8 mouse cellular contexts compared by ENCODE assay signal in the genomic region with DNA sequence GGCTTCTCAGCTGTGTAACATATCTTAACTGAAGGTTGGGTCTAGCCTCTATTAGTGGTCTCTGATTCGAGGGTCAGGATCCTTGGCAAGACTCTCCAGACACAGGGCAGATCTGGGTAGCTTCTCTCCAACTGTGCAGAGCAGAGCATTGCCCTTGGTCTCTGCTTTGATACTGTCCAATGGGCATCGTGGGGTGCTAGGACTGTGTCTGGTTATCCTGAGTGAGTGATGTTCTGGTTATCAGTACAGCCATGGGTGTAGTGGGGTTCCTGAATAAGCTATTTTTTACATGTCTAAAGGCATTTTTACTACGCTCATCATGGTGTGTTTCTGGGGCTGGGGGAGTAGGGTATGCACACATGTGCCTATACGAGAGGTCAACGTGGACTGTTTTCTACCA. TPM values are rescaled to one million over a fixed set of nuclear protein-coding genes. Genes with fewer than 3 reads are reported as not detected.
A peak's percentile ranks its signal among the peaks of the same experiment; 100 is the strongest.
DNase-seq lines count a peak whose midpoint lies in the region; ATAC-seq lines count a peak whose summit lies in the region.

No protein-coding gene starts in this region.

- no peak overlapping the region for H3K4me3 ChIP-seq in forebrain, embryonic 12.5 days (replicated peaks)
- no peak overlapping the region for H3K4me3 ChIP-seq in forebrain, embryonic 16.5 days (replicated peaks; ENCODE audit: low read length)
- no peak overlapping the region for H3K4me3 ChIP-seq in kidney, embryonic 16.5 days (ENCODE audit: low read length)
- H3K4me3 ChIP-seq in embryonic facial prominence, embryonic 14.5 days (ENCODE audit: low read depth, low read length) = no peak overlapping the region
- H3K4me3 ChIP-seq in liver, embryonic 16.5 days (ENCODE audit: low read depth, low read length) = peak overlapping the region; percentile 85

- H3K4me2 ChIP-seq in forebrain, embryonic 12.5 days = peak overlapping the region; percentile 67; the same call in 1 of the 2 replicates
- H3K4me2 ChIP-seq in forebrain, embryonic 16.5 days (ENCODE audit: low read length) = no peak overlapping the region
- H3K4me2 ChIP-seq in kidney, embryonic 16.5 days (replicated peaks; ENCODE audit: low read depth, low read length) = peak overlapping the region; percentile 72; the same call in 1 of the 2 replicates
- peak overlapping the region; percentile 69 for H3K4me2 ChIP-seq in embryonic facial prominence, embryonic 14.5 days (ENCODE audit: low read depth, low read length)
- peak overlapping the region; percentile 88 for H3K4me2 ChIP-seq in liver, embryonic 16.5 days (ENCODE audit: low read depth, low read length)

- no peak for ATAC-seq in forebrain, embryonic 12.5 days (ENCODE audit: low FRiP score)
- ATAC-seq in forebrain, embryonic 16.5 days = no peak
- no peak for ATAC-seq in kidney, embryonic 16.5 days (ENCODE audit: low FRiP score, low TSS enrichment)
- ATAC-seq in embryonic facial prominence, embryonic 14.5 days (ENCODE audit: low read depth) = no peak
- ATAC-seq in liver, embryonic 16.5 days (ENCODE audit: low read depth) = peak; percentile 67

- H3K9ac ChIP-seq in forebrain, embryonic 12.5 days = no peak overlapping the region
- no peak overlapping the region for H3K9ac ChIP-seq in forebrain, embryonic 16.5 days (replicated peaks; ENCODE audit: low read depth, low read length)
- peak overlapping the region; percentile 90; the same call in 1 of the 2 replicates for H3K9ac ChIP-seq in kidney, embryonic 16.5 days (replicated peaks; ENCODE audit: low read length)
- peak overlapping the region; percentile 77; the same call in 1 of the 2 replicates for H3K9ac ChIP-seq in embryonic facial prominence, embryonic 14.5 days (ENCODE audit: low read depth, low read length)
- peak overlapping the region; percentile 94 for H3K9ac ChIP-seq in liver, embryonic 16.5 days (ENCODE audit: low read depth, low read length)

- 0 out of 2 replicates have a peak, but pooled peaks cover 4% of the 10 kb centered on the region for H3K36me3 ChIP-seq in forebrain, embryonic 12.5 days (replicated peaks)
- no peaks in the 10 kb centered on the region for H3K36me3 ChIP-seq in forebrain, embryonic 16.5 days (ENCODE audit: control insufficient read depth, insufficient read depth)
- H3K36me3 ChIP-seq in kidney, embryonic 16.5 days (ENCODE audit: insufficient read depth, low read length) = peaks cover 4% of the 10 kb centered on the region; the same call in 1 of the 2 replicates
- peaks cover 13% of the 10 kb centered on the region; the same call in 1 of the 2 replicates for H3K36me3 ChIP-seq in embryonic facial prominence, embryonic 14.5 days (ENCODE audit: control insufficient read depth, insufficient read depth, low read length)
- peaks cover 3% of the 10 kb centered on the region; the same call in 1 of the 2 replicates for H3K36me3 ChIP-seq in liver, embryonic 16.5 days (ENCODE audit: control insufficient read depth, insufficient read depth)

- DNase-seq in kidney, adult 9 months = no peak
- DNase-seq in embryonic facial prominence, embryonic 14.5 days (ENCODE audit: low spot score) = no peak
- no peak for DNase-seq in thymus, postnatal 10 days (ENCODE audit: low spot score in 2 of 2)
- DNase-seq in cerebellum, adult 11 months = no peak

- peaks cover 6% of the 10 kb centered on the region; the same call in 1 of the 2 replicates for H3K4me1 ChIP-seq in forebrain, embryonic 12.5 days
- H3K4me1 ChIP-seq in forebrain, embryonic 16.5 days (replicated peaks; ENCODE audit: control insufficient read depth, insufficient read depth, low read length) = no peaks in the 10 kb centered on the region
- H3K4me1 ChIP-seq in kidney, embryonic 16.5 days (ENCODE audit: insufficient read depth, low read length) = peaks cover 10% of the 10 kb centered on the region
- H3K4me1 ChIP-seq in embryonic facial prominence, embryonic 14.5 days (ENCODE audit: control insufficient read depth, insufficient read depth, low read length) = no peaks in the 10 kb centered on the region; the same call in 1 of the 2 replicates
- H3K4me1 ChIP-seq in liver, embryonic 16.5 days (ENCODE audit: control insufficient read depth, low read depth, low read length) = peaks cover 46% of the 10 kb centered on the region

- H3K9me3 ChIP-seq in forebrain, embryonic 12.5 days = no peaks in the 10 kb centered on the region
- H3K9me3 ChIP-seq in forebrain, embryonic 16.5 days (ENCODE audit: control insufficient read depth, low read length) = no peaks in the 10 kb centered on the region
- H3K9me3 ChIP-seq in kidney, embryonic 16.5 days (ENCODE audit: low read length) = no peaks in the 10 kb centered on the region
- no peaks in the 10 kb centered on the region for H3K9me3 ChIP-seq in embryonic facial prominence, embryonic 14.5 days (ENCODE audit: control insufficient read depth, low read length)
- no peaks in the 10 kb centered on the region for H3K9me3 ChIP-seq in liver, embryonic 16.5 days (replicated peaks; ENCODE audit: control insufficient read depth, low read length)

- H3K27me3 ChIP-seq in forebrain, embryonic 12.5 days = no peaks in the 10 kb centered on the region
- H3K27me3 ChIP-seq in forebrain, embryonic 16.5 days (replicated peaks; ENCODE audit: control insufficient read depth, insufficient read depth, low read length) = no peaks in the 10 kb centered on the region
- no peaks in the 10 kb centered on the region for H3K27me3 ChIP-seq in kidney, embryonic 16.5 days (ENCODE audit: insufficient read depth, low read length)
- no peaks in the 10 kb centered on the region for H3K27me3 ChIP-seq in embryonic facial prominence, embryonic 14.5 days (replicated peaks; ENCODE audit: control insufficient read depth, insufficient read depth, low read length)
- H3K27me3 ChIP-seq in liver, embryonic 16.5 days (ENCODE audit: control insufficient read depth, insufficient read depth, low read depth, low read length) = no peaks in the 10 kb centered on the region

- 90% methylated on average over 5 of the region's 5 CpGs for WGBS in forebrain, embryonic 12.5 days
- 88% methylated on average over 5 of the region's 5 CpGs for WGBS in forebrain, embryonic 16.5 days
- WGBS in kidney, embryonic 16.5 days = 86% methylated on average over 5 of the region's 5 CpGs
- WGBS in embryonic facial prominence, embryonic 14.5 days = 93% methylated on average over 5 of the region's 5 CpGs
- 18% methylated on average over 5 of the region's 5 CpGs for WGBS in liver, embryonic 16.5 days (ENCODE audit: insufficient replicate concordance)

- no peak overlapping the region for H3K27ac ChIP-seq in forebrain, embryonic 12.5 days
- H3K27ac ChIP-seq in forebrain, embryonic 16.5 days (ENCODE audit: low read length) = no peak overlapping the region
- H3K27ac ChIP-seq in kidney, embryonic 16.5 days (ENCODE audit: low read length) = no peak overlapping the region
- no peak overlapping the region for H3K27ac ChIP-seq in embryonic facial prominence, embryonic 14.5 days (replicated peaks; ENCODE audit: low read depth, low read length)
- peak overlapping the region; percentile 96 for H3K27ac ChIP-seq in liver, embryonic 16.5 days (ENCODE audit: low read length)

RNA-seq across cellular contexts. Expression of a gene that starts 0.7 kb away (rescaled TPM):
- 52.5 and 59.9 TPM in 2 replicates for polyA plus RNA-seq in forebrain, embryonic 12.5 days (2016; fragmentation: Nextera tagmentation; extraction: Ambion mirVana)
- polyA plus RNA-seq in forebrain, embryonic 16.5 days (2015; fragmentation: Nextera tagmentation; extraction: Ambion mirVana) = 43.3 and 48.2 TPM in 2 replicates
- polyA plus RNA-seq in kidney, embryonic 16.5 days (2015; fragmentation: Nextera tagmentation; extraction: Ambion mirVana) = 147 and 157 TPM in 2 replicates
- polyA plus RNA-seq in embryonic facial prominence, embryonic 14.5 days (2014; fragmentation: Nextera tagmentation; extraction: Ambion mirVana) = 46.9 and 47.4 TPM in 2 replicates
- 88.8 and 91.2 TPM in 2 replicates for polyA plus RNA-seq in liver, embryonic 16.5 days (2015; fragmentation: Nextera tagmentation; extraction: Ambion mirVana)

RNA-seq across cellular contexts. Expression of a gene that starts 12.6 kb away (rescaled TPM):
- polyA plus RNA-seq in forebrain, embryonic 12.5 days (2016; fragmentation: Nextera tagmentation; extraction: Ambion mirVana) = 17.8 and 18.6 TPM in 2 replicates
- 29.4 and 38.1 TPM in 2 replicates for polyA plus RNA-seq in forebrain, embryonic 16.5 days (2015; fragmentation: Nextera tagmentation; extraction: Ambion mirVana)
- polyA plus RNA-seq in kidney, embryonic 16.5 days (2015; fragmentation: Nextera tagmentation; extraction: Ambion mirVana) = 2.5 and 3.0 TPM in 2 replicates
- polyA plus RNA-seq in embryonic facial prominence, embryonic 14.5 days (2014; fragmentation: Nextera tagmentation; extraction: Ambion mirVana) = 3.4 and 3.9 TPM in 2 replicates
- 0.28 and 0.46 TPM in 2 replicates for polyA plus RNA-seq in liver, embryonic 16.5 days (2015; fragmentation: Nextera tagmentation; extraction: Ambion mirVana)

RNA-seq across cellular contexts. Expression of a gene that starts 32.4 kb away (rescaled TPM):
- polyA plus RNA-seq in forebrain, embryonic 12.5 days (2016; fragmentation: Nextera tagmentation; extraction: Ambion mirVana) = 0.55 and 0.90 TPM in 2 replicates
- polyA plus RNA-seq in forebrain, embryonic 16.5 days (2015; fragmentation: Nextera tagmentation; extraction: Ambion mirVana) = 9.9 and 18.0 TPM in 2 replicates
- polyA plus RNA-seq in kidney, embryonic 16.5 days (2015; fragmentation: Nextera tagmentation; extraction: Ambion mirVana) = 0.21 and 0.46 TPM in 2 replicates
- 3.7 and 5.2 TPM in 2 replicates for polyA plus RNA-seq in embryonic facial prominence, embryonic 14.5 days (2014; fragmentation: Nextera tagmentation; extraction: Ambion mirVana)
- polyA plus RNA-seq in liver, embryonic 16.5 days (2015; fragmentation: Nextera tagmentation; extraction: Ambion mirVana) = not detected in 2 replicates

RNA-seq across cellular contexts. Expression of a gene that starts 47.0 kb away (rescaled TPM):
- not detected in 2 replicates for polyA plus RNA-seq in forebrain, embryonic 12.5 days (2016; fragmentation: Nextera tagmentation; extraction: Ambion mirVana)
- not detected in 2 replicates for polyA plus RNA-seq in forebrain, embryonic 16.5 days (2015; fragmentation: Nextera tagmentation; extraction: Ambion mirVana)
- polyA plus RNA-seq in kidney, embryonic 16.5 days (2015; fragmentation: Nextera tagmentation; extraction: Ambion mirVana) = not detected in 2 replicates
- polyA plus RNA-seq in embryonic facial prominence, embryonic 14.5 days (2014; fragmentation: Nextera tagmentation; extraction: Ambion mirVana) = not detected in 2 replicates
- polyA plus RNA-seq in liver, embryonic 16.5 days (2015; fragmentation: Nextera tagmentation; extraction: Ambion mirVana) = not detected in 2 replicates

Comparison
In these comparisons a context has a peak if more than half of its experiments do, and no peak if none do; other contexts are left out.
1. H3K9ac ChIP-seq: peak in kidney, embryonic 16.5 days (single experiment), embryonic facial prominence, embryonic 14.5 days (single experiment) and liver, embryonic 16.5 days (single experiment); none in forebrain, embryonic 12.5 days (single experiment) and forebrain, embryonic 16.5 days (single experiment).